Mouse (Mus musculus): ENCODE results near the gene Ccdc126. TPM values are rescaled to one million over a fixed set of nuclear protein-coding genes. Genes with fewer than 3 reads are reported as not detected.

Ccdc126 gene
- 5.4 and 5.5 TPM in 2 replicates for polyA plus RNA-seq (2012; rRNA removed)

GRCm38 (mm10) chr6:49318966-49319594 is at the start of gene Ccdc126:
TSS of gene Ccdc126 (plus strand) at chr6:49319274.

GRCm38 (mm10) chr6:49367159-49368054 is 48.3 kb downstream of the Ccdc126 start, which contains the start of gene Fam221a:
TSS of gene Fam221a (plus strand) at chr6:49367739.

Other genes with a start within 250 kb of the Ccdc126 start
- 27.8 and 28.7 TPM in 2 replicates for gene Malsu1, start 245.5 kb upstream of the Ccdc126 start, polyA plus RNA-seq (2012; rRNA removed)
- gene Igf2bp3, start 104.3 kb upstream of the Ccdc126 start, polyA plus RNA-seq (2012; rRNA removed), result 25.8 and 27.6 TPM in 2 replicates
- 233 and 273 TPM in 2 replicates for gene Tra2a, start 55.2 kb upstream of the Ccdc126 start, polyA plus RNA-seq (2012; rRNA removed)
- 7.2 and 8.8 TPM in 2 replicates for gene Fam221a, start 48.5 kb downstream of the Ccdc126 start, polyA plus RNA-seq (2012; rRNA removed)
- 0.06 and 0.14 TPM in 2 replicates for gene Stk31, start 76.3 kb downstream of the Ccdc126 start, polyA plus RNA-seq (2012; rRNA removed)

All from central nervous system, embryonic 14 days (tissue).